Mouse (Mus musculus) gastrocnemius, adult 8-10 months (tissue): ENCODE data around the gene Fbxo47. TPM values are rescaled to one million over a fixed set of nuclear protein-coding genes. Genes with fewer than 3 reads are reported as not detected.

Source experiments
- DNase-seq, 2 experiments: peaks; one replicate each; pipeline ENCODE4 v3.0.0; 2022; ENCODE audit warnings: low spot score in 2 of 2
- total RNA-seq, 4 experiments: library from RNA; stranded (reverse); gene quantifications; 2 replicates each; pipeline ENCODE4 v1.2.4; 2022

Fbxo47 gene
- total RNA-seq = under 1 TPM in 3 of 4 experiments, not detected in 1; 0.15 to 0.48 (median 0.46) TPM

- DNase-seq = peak; percentile 94 to 96
These were observed at the start of gene Fbxo47 for GRCm38 (mm10) chr11:97883918-97884600. Gene Fbxo47, minus strand, starts transcription at chr11:97884154.

DNA sequence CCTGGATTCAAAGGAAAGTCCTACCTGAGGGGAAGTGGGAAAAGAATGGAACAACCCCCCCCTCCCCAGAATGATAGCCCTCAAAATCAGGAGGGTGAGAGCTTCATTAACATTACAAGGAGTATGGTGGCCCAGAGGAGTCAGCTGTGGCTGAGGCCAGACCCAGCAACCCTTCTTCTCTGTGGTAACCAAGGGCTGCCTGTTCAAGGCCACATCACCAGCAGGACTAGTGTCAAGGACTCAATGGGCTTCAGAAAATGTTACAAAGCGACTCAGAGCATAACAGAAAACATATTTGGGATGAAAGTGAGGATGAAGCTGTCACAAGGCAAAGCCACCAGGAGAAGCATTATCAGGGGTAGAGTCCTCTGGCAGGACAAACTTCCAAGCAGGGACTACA, 49.6 kb upstream of the Fbxo47 start:
- no peak for DNase-seq

GRCm38 (mm10) chr11:97928905-97929304, 45.0 kb upstream of the Fbxo47 start:
- DNase-seq = no peak

GRCm38 (mm10) chr11:97924217-97924616, 40.3 kb upstream of the Fbxo47 start:
- no peak for DNase-seq

- DNase-seq = no peak
These were observed 39.7 kb upstream of the Fbxo47 start for GRCm38 (mm10) chr11:97923639-97924038.

DNA sequence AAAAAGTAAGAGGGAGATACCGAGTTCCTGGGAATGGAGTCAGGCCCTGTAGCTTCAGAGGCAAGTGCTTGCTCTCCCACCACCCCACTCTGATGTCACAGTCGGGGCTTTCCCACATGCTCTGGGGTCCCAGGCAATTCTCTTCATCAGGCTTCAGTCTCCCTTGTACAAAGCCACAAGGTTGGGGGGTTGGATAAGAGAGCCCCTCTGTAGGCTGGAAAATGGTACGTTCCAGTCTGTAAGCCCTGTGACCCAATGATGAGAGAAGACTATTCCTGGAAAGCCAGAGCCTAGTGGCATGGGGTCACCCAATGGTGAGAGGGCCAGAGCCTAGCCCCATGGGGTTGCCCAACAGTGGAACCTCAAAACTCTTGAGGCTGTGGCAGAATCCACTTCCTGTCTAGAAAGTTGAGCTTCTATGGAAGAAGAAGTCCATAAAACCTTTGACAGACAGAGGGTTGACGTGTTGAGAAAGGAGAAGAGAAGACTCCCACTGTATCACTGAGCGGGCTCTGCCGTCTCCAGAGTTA, 32.1 kb upstream of the Fbxo47 start:
- DNase-seq = no peak

DNA sequence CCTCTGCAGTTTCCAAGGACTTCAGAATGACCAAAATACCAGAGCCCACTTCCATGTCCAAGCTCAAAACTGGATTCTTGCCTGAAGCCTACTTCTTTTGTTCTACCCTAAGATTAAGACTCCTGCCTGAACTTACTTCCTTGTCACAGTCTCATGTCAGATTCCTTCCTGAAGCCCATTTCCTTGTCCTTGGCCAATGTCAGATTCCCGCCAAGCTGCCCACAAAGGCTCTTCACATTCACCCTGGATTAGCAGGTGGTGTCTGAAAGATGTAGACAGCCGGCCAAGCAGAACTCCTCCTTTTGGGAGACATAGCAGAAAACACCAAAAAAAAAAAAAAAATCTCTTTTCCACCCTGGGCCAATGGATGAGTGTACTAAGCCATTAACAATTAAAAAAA, 31.5 kb upstream of the Fbxo47 start:
- DNase-seq = no peak

- DNase-seq = no peak
These were observed 29.2 kb upstream of the Fbxo47 start for GRCm38 (mm10) chr11:97913111-97913510.

DNA sequence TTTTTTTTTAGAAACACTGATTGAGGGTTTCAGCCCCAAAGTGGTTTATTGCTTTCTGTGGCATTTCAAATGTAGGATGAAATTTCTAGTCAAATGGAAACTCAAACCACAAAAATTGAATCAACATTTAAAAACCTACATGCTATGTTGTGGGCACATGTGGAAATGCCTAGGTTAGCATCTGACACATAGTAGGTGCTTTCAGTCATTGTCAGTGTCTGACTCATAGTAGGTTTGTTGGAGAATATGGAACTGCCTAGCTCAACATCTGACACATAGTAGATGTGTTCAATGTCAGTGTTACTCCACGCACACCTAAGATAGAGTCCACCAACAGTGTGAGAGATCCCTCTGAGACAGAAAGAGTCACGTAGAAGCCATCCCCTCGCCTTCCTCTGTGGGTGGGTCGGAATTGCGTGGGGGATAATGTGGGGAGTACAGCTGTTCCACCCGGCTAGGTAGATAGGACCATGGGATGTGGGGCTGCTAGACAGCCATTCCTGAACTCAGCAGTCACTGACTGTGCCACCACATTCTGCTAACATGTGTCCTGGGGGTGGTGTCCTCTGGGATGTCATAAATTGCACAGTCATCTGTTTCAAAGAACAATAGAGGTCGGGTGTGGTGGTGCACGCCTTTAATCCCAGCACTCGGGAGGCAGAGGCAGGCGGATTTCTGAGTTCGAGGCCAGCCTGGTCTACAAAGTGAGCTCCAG, 24.8 kb upstream of the Fbxo47 start:
- no peak for DNase-seq

- no peak for DNase-seq
These were observed 24.0 kb upstream of the Fbxo47 start for GRCm38 (mm10) chr11:97907935-97908334.

DNA sequence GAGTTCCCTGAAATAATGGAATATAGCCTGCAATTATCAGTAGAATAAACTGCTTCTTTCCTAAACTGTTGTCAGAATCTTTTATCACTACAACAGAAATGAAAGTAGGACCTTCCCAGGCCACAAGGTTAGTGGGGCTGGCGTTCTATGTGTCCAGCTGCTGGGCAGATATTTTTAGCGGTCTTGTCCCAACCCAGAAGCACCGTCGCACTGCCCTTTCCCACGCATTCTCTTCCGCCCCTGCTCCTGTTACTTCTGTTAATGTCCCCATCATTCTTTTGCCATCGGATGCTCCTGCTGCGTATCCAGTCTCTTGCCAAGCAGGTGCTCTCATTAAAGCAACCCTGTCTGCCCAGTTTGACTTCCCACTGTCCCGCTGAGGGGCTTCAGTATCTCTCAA, 23.0 kb upstream of the Fbxo47 start:
- no peak for DNase-seq

DNA sequence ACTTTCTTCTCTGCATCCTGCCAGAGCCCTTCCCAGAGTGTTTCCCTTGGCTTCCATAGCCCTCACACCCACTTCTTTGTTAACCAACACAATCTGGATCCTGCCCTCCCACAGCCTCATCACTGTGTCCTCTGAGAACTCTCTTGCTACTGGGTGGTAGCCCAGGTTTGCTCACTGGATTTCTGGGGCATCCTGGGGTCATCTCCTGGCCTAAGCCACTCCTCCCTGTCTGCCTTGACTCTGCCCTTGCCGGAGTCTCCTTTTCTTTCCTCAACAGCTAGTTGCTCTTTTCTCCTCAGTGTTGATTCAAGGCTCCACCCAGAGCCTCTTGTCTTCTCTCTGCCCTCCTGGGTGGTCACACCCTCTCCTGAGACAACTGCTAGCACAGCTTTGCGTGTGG, 22.0 kb upstream of the Fbxo47 start:
- DNase-seq = no peak

GRCm38 (mm10) chr11:97905540-97905939, 21.6 kb upstream of the Fbxo47 start:
- no peak for DNase-seq

DNA sequence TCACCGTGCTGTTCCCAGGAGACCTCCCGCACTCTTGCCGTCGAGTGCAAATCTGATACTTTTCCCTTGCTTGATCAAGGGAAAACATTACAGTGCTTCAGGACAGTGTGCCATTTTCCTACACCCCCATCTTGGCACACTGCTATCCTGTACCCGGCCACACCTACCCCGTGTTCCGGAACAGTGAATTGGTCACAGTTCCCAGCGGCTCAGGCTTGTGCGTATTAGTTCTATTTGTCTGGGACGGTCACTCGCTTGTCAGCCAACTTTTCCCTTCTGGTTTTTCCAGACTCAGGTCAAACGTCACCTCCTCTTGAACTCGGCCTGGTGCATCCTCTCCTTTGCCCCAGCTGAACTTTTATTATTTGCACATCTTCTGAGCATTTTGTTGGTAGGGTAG, 20.8 kb upstream of the Fbxo47 start:
- no peak for DNase-seq

DNA sequence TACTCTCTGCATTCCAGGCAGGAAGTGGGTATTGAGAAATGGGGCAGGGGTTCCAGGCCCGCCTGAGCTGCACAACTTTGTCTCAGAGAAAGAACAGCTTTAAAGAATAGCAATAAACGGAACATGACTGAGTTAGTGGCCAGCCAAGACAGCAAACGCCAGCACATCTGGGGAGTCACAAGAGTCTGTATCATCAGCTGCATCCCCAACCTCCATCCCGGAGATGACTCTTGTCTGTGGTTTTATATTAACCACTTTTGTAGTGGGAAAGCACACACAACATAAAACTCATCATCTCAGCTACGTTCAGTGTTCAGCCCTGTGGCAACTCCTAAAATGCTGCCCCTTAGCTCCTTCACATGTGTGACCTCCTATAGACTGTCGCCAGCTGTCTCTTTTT, 17.9 kb upstream of the Fbxo47 start:
- no peak for DNase-seq

DNA sequence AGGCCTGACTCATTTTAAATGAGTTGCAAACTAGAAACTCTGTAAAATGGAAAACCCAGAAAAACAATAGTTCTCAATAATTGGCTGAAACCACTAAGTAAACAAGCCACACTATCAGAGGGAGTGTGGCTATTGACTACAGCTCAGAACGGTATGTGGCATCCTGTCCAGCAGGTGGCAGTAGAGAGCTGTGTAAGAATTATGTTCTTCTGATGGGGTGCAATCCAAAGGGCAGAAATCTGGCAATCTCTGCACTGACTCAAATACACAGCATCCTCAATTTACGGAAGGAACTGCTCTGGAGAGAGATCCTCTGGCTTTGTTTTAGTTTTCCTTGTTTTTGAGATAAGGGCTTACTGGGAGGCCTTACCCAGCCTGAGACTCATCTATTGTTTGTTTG, 15.9 kb upstream of the Fbxo47 start:
- peak; percentile 73 to 74 for DNase-seq

DNA sequence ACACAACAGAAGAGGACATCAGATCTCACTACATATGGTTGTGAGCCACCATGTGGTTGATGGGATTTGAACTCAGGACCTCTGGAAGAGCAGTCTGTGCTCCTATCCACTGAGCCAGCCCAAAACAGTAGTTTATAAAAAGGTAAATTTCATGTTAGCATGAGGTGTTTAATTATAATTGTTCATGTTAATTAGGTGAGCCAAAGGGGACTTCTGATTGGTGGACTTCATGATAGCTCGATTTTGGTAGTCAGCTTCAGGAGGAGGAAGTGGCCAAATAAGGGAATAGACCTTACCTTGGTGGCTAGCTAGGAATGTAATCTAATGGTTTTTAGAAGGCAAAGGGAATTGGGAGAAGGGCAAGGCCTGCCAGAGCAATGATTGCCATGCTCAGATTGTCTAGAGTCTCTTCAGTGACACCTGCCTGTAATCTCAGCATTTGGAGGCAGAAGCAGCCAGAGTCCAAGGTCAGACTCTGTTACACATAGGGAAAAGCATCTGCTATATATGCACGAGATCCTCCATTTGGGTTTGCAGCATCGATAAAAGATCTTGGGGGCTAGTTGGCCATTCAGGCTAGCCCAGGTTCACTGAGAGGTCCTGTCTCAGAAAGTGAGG, 13.7 kb upstream of the Fbxo47 start:
- DNase-seq = no peak

DNA sequence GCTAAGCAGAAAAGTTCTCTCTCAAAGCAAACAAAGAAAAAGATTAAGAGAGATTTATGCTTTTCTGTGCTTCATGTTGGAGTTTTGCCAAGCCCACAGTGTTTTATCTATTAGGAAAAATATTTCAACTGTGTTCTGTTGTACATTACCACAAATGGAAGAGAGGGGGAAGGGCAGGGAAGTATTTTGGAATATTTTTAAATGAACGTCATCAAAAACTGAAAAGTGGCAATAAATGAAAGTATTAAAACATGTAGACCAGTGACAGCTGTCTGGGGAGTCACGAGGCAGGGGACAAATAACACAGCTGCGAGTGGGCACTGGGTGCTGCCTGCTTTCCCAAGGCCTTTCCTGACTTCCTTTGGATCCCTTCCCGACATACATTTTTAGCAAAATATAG, 12.7 kb upstream of the Fbxo47 start:
- DNase-seq = no peak

DNA sequence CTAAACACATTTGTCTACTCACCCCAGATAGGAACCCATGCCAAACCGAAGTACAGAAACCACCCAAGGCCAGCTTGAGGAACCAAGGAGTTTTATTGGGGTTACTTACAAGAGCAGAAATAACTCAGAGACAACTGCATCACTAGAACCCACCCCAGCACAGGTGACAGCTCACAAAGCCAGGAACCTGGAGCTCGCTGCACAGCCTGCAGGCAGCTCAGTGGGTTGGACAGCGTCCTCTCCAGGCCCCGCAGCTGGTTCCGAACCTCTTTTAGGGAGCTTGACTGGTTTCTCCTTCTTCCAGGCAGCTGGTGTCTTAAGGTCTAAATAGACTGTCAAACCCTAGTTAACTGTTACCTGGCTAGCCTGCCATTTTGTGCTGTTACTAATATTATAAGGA, 7.9 kb upstream of the Fbxo47 start:
- no peak for DNase-seq

DNA sequence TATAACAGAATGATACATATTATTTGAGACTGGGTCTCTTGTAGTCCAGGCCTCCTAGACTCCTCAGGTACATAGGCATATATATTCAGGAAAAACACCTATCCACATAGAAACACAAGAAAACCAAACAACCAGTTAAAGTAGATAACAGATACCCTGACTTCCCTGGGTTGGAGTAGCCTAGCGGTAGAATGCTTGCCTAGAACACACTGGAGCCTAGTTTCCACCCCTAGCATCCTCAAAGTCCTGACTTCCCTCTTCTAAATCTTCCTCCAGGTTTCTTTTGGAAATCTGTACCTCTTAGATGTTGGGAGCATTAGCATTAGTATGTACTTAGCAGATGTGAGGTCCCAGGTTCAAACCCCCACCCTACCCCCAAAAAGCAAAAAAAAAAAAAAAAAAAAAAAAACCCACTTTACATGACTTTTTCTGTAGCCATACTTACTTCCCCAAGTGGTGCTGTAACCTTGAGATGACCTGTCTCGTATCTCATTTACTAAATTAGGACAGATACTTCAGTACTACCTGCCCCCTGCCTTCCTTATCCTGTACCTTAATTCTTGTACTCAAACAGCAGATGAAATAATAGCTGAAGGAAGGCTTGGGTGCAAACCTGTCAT, 1.5 kb upstream of the Fbxo47 start:
- no peak for DNase-seq

DNA sequence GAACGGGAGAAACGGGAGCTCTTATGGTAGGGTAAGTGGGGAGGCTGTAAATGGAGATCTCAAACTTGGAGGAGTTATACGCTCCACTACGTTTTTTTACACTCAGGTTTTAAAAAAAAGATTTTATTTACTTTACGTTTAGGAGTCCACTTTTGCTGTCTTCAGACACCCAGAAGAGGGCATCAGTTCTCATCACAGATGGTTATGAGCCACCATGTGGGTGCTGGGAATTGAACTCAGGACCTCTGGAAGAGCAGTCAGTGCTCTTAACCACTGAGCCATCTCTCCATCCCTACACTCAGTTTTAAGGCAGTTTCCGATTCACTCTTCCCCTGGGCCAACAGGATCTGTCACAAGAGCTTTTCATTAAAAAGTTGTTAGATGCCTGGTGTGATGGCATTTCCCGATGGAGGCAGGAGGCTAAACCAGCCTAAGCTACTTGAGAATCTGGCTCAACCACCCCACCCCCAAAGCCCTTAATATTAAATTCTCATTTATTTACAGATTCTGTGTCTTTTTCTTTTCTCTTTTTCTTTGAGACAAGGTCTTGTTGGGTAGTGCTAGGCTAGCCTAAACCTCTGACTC, 739 bp upstream of the Fbxo47 start:
- DNase-seq = no peak

GRCm38 (mm10) chr11:97883542-97883917, 424 bp downstream of the Fbxo47 start:
- DNase-seq = peak; percentile 46 to 61
